Mouse (Mus musculus) myocyte (in vitro differentiated cells): ENCODE data around the gene Mesp2.

ENCODE experiments used
- CEBPB ChIP-seq: IDR thresholded peaks from 2 replicates; pipeline ENCODE4 v1.6.1; 2011; ENCODE audit warnings: mild to moderate bottlenecking, moderate library complexity; ENCODE audit not compliant: poor library complexity, insufficient read depth, severe bottlenecking
- E2F4 ChIP-seq: IDR thresholded peaks from one replicate; pipeline ENCODE4 v1.6.1; 2011; ENCODE audit warnings: mild to moderate bottlenecking, control low read depth, moderate library complexity; ENCODE audit not compliant: insufficient read depth
- MAX ChIP-seq: IDR thresholded peaks from one replicate; pipeline ENCODE4 v1.6.1; 2011; ENCODE audit warnings: low read depth, mild to moderate bottlenecking, control low read depth
- MYOD1 ChIP-seq, 3 experiments: IDR thresholded peaks; one replicate each; pipeline ENCODE4 v1.6.1; 2011; ENCODE audit warnings: control low read depth in 2 of 3, low read depth in 2 of 3, mild to moderate bottlenecking in 2 of 3, moderate library complexity in 1 of 3; ENCODE audit not compliant: insufficient read length in 2 of 3, control insufficient read depth in 1 of 3
- MYOG ChIP-seq, 3 experiments: IDR thresholded peaks; one replicate each; pipeline ENCODE4 v1.6.1; 2011; ENCODE audit warnings: control low read depth in 2 of 3, low read depth in 2 of 3, mild to moderate bottlenecking in 2 of 3; ENCODE audit not compliant: insufficient read length in 2 of 3, control insufficient read depth in 1 of 3, insufficient read depth in 1 of 3
- POLR2A ChIP-seq: IDR thresholded peaks from one replicate; pipeline ENCODE4 v1.6.1; 2011; ENCODE audit warnings: low read depth, mild to moderate bottlenecking, control low read depth, moderate library complexity; ENCODE audit not compliant: insufficient read length
- POLR2AphosphoS2 ChIP-seq: IDR thresholded peaks from one replicate; pipeline ENCODE4 v1.6.1; 2011; ENCODE audit warnings: low read depth, control low read depth; ENCODE audit not compliant: insufficient read length
- REST ChIP-seq: IDR thresholded peaks from one replicate; pipeline ENCODE4 v1.6.1; 2011; ENCODE audit warnings: mild to moderate bottlenecking, control low read depth, moderate library complexity; ENCODE audit not compliant: insufficient read depth, insufficient read length
- SRF ChIP-seq: IDR thresholded peaks from one replicate; pipeline ENCODE4 v1.6.1; 2011; ENCODE audit warnings: low read depth; ENCODE audit not compliant: control insufficient read depth, insufficient read length
- TCF12 ChIP-seq: IDR thresholded peaks from one replicate; pipeline ENCODE4 v1.6.1; 2011; ENCODE audit warnings: mild to moderate bottlenecking, control low read depth; ENCODE audit not compliant: poor library complexity, insufficient read depth, severe bottlenecking
- TCF3 ChIP-seq: IDR thresholded peaks from one replicate; pipeline ENCODE4 v1.6.1; 2011; ENCODE audit warnings: low read depth, control low read depth; ENCODE audit not compliant: insufficient read length
- USF1 ChIP-seq: IDR thresholded peaks from one replicate; pipeline ENCODE4 v1.6.1; 2011; ENCODE audit warnings: low read depth, mild to moderate bottlenecking, control low read depth, moderate library complexity

- no peak for TF ChIP-seq POLR2A
- no peak for TF ChIP-seq CEBPB
- no peak for TF ChIP-seq TCF12
- no peak for TF ChIP-seq MAX
- TF ChIP-seq REST: no peak
- TF ChIP-seq POLR2AphosphoS2: no peak
- no peak for TF ChIP-seq MYOD1 (IDR thresholded peaks at IDR 0.05; ENCODE audit: control insufficient read depth in 1 of 3, insufficient read length in 2 of 3, low read depth in 2 of 3)
- no peak for TF ChIP-seq USF1
- TF ChIP-seq SRF: no peak
- no peak for TF ChIP-seq E2F4
- no peak for TF ChIP-seq TCF3
- TF ChIP-seq MYOG (IDR thresholded peaks at IDR 0.05; ENCODE audit: control insufficient read depth in 1 of 3, insufficient read depth in 1 of 3, insufficient read length in 2 of 3, low read depth in 2 of 3): no peak
Observed at GRCm38 (mm10) chr7:79819515-79819914, 9.0 kb downstream of the Mesp2 start.
